Mouse (Mus musculus) midbrain, postnatal 0 days (tissue): ENCODE results near the gene Spocd1. TPM values are rescaled to one million over a fixed set of nuclear protein-coding genes. Genes with fewer than 3 reads are reported as not detected.
"Not testable (repeated sequence)": the region's sequence is repeated elsewhere in the genome, so short reads cannot be mapped to it uniquely, and the experiment has no call there.

ENCODE experiments used
- ATAC-seq: fragments of 200-750 bp; cut with Nextera tagmentation; 2 replicates; pipeline ENCODE4 v1.8.0; 2017; ENCODE audit warnings: moderate number of reproducible peaks, mild to moderate bottlenecking, moderate TSS enrichment, moderate library complexity; ENCODE audit not compliant: low FRiP score
- DNase-seq: peaks from one replicate; pipeline ENCODE4 v3.0.0-alpha.2; 2015; ENCODE audit warnings: low spot score
- H3K27ac ChIP-seq: fragments of 300-500 bp; sonication (generic); 2 replicates; pipeline ENCODE4 v1.5.1; 2014; ENCODE audit warnings: low read depth, mild to moderate bottlenecking, low read length, mixed read lengths
- H3K27me3 ChIP-seq: fragments of 300-500 bp; sonication (generic); 2 replicates; pipeline ENCODE4 v1.6.1; 2014; ENCODE audit warnings: low read length, control low read depth, mixed read lengths; ENCODE audit not compliant: insufficient read depth
- H3K36me3 ChIP-seq: fragments of 300-500 bp; sonication (generic); 2 replicates; pipeline ENCODE4 v1.6.1; 2014; ENCODE audit warnings: low read length, control low read depth, mixed read lengths; ENCODE audit not compliant: insufficient read depth
- H3K4me1 ChIP-seq: fragments of 300-500 bp; sonication (generic); 2 replicates; pipeline ENCODE4 v1.6.1; 2014; ENCODE audit warnings: mild to moderate bottlenecking, control low read depth, antibody characterized with exemption, low read length, mixed read lengths; ENCODE audit not compliant: insufficient read depth
- H3K4me2 ChIP-seq: fragments of 300-500 bp; sonication (generic); 2 replicates; pipeline ENCODE4 v1.6.1; 2014; ENCODE audit warnings: low read depth, mild to moderate bottlenecking, low read length, mixed read lengths; ENCODE audit not compliant: poor library complexity, severe bottlenecking
- H3K4me3 ChIP-seq: fragments of 300-500 bp; sonication (generic); 2 replicates; pipeline ENCODE4 v1.5.1; 2014; ENCODE audit warnings: low read depth, mild to moderate bottlenecking, low read length, moderate library complexity
- H3K9ac ChIP-seq: fragments of 300-500 bp; sonication (generic); replicated peaks from 2 replicates; pipeline ENCODE4 v1.6.1; 2014; ENCODE audit warnings: mild to moderate bottlenecking, low read length, moderate library complexity, mixed read lengths; ENCODE audit not compliant: poor library complexity, severe bottlenecking
- H3K9me3 ChIP-seq: fragments of 300-500 bp; sonication (generic); 2 replicates; pipeline ENCODE4 v1.6.1; 2016; ENCODE audit warnings: low read length, control low read depth
- CTCF ChIP-seq: IDR thresholded peaks from 2 replicates; pipeline ENCODE4 v1.5.1; 2016; ENCODE audit warnings: antibody characterized with exemption, mild to moderate bottlenecking
- WGBS: fragments of 180-500 bp; shearing (Covaris S2); extraction: QIAGEN DNeasy Blood & Tissue Kit; methylation state at CpG from one replicate; pipeline ENCODE4 v1.1.7; 2014; 5-methylcytosine and 5-hydroxymethylcytosine counted together
- polyA plus RNA-seq: library from polyadenylated mRNA; unstranded; fragments of >200 nt; fragmentation: Nextera tagmentation; extraction: Ambion mirVana; gene quantifications from 2 replicates; pipeline ENCODE4 v1.2.1, GENCODE M21; 2015
- total RNA-seq: library from RNA; depleted of rRNA; stranded (reverse); fragments of >200 nt; gene quantifications from 2 replicates; pipeline ENCODE4 v1.2.3, GENCODE M21; 2014

Gene Spocd1
- total and polyA plus RNA-seq, 2 experiments from 2014 or later, result 0.27 TPM; not detected in 1

GRCm38 (mm10) chr4:129889661-129890060, 39.4 kb upstream of the Spocd1 start:
- Histone ChIP-seq H3K4me3 (no peak overlapping the region), H3K4me1 (no peaks in the 10 kb centered on the region), H3K9ac (no peak overlapping the region), H3K36me3 (no peaks in the 10 kb centered on the region), H3K27me3 (no peaks in the 10 kb centered on the region), H3K9me3 (no peaks in the 10 kb centered on the region), H3K4me2 (no peak overlapping the region), H3K27ac (no peak overlapping the region)
- DNase-seq, result no peak
- 79% methylated on average over 10 of the region's 10 CpGs for WGBS
- no peak for TF ChIP-seq CTCF
- no peak for ATAC-seq

GRCm38 (mm10) chr4:129890094-129890493, 39.0 kb upstream of the Spocd1 start:
- no peak for ATAC-seq
- DNase-seq, result no peak
- Histone ChIP-seq H3K4me2 (no peak overlapping the region), H3K36me3 (no peaks in the 10 kb centered on the region), H3K9ac (no peak overlapping the region), H3K27me3 (no peaks in the 10 kb centered on the region), H3K4me3 (no peak overlapping the region), H3K4me1 (no peaks in the 10 kb centered on the region), H3K27ac (no peak overlapping the region), H3K9me3 (no peaks in the 10 kb centered on the region)
- TF ChIP-seq CTCF, result no peak
- WGBS, result 89% methylated on average over 7 of the region's 7 CpGs

- TF ChIP-seq CTCF, result no peak
- no peak overlapping the region for H3K9ac ChIP-seq
- ATAC-seq (no peak), DNase-seq (no peak)
- H3K4me2 ChIP-seq, result no peak overlapping the region
- no peak overlapping the region for H3K27ac ChIP-seq
- no peaks in the 10 kb centered on the region for H3K27me3 ChIP-seq
- H3K4me3 ChIP-seq, result no peak overlapping the region
- H3K36me3 ChIP-seq, result no peaks in the 10 kb centered on the region
- no peaks in the 10 kb centered on the region for H3K4me1 ChIP-seq
- H3K9me3 ChIP-seq, result no peaks in the 10 kb centered on the region
- 94% methylated on average over 3 of the region's 3 CpGs for WGBS
Observed at GRCm38 (mm10) chr4:129894861-129895260, 34.2 kb upstream of the Spocd1 start.

- ATAC-seq, result not testable (repeated sequence)
Observed at GRCm38 (mm10) chr4:129898815-129899214, 30.2 kb upstream of the Spocd1 start.

GRCm38 (mm10) chr4:129902394-129902793, 26.7 kb upstream of the Spocd1 start:
- H3K27me3 ChIP-seq, result no peaks in the 10 kb centered on the region
- TF ChIP-seq CTCF, result no peak
- DNase-seq (no peak), ATAC-seq (no peak)
- H3K9me3 ChIP-seq, result no peaks in the 10 kb centered on the region
- no peak overlapping the region for H3K4me2 ChIP-seq
- H3K4me3 ChIP-seq, result no peak overlapping the region
- no peak overlapping the region for H3K27ac ChIP-seq
- H3K36me3 ChIP-seq, result no peaks in the 10 kb centered on the region
- no peaks in the 10 kb centered on the region for H3K4me1 ChIP-seq
- WGBS, result 91% methylated on average over 4 of the region's 4 CpGs
- no peak overlapping the region for H3K9ac ChIP-seq

More at GRCm38 (mm10) chr4:129898815-129899214, 30.2 kb upstream of the Spocd1 start:
- not testable (repeated sequence) for H3K27ac ChIP-seq, H3K4me2 ChIP-seq, DNase-seq, H3K9ac ChIP-seq, H3K36me3 ChIP-seq, H3K9me3 ChIP-seq, H3K4me1 ChIP-seq, H3K4me3 ChIP-seq, H3K27me3 ChIP-seq
- 95% methylated on average over 18 of the region's 18 CpGs for WGBS

- DNase-seq (no peak), ATAC-seq (no peak)
- Histone ChIP-seq H3K27ac (no peak overlapping the region), H3K9me3 (no peaks in the 10 kb centered on the region), H3K9ac (no peak overlapping the region), H3K27me3 (no peaks in the 10 kb centered on the region), H3K4me3 (no peak overlapping the region), H3K4me2 (no peak overlapping the region), H3K4me1 (no peaks in the 10 kb centered on the region), H3K36me3 (no peaks in the 10 kb centered on the region)
- no peak for TF ChIP-seq CTCF
- 56% methylated on average over 3 of the region's 3 CpGs for WGBS
Observed at GRCm38 (mm10) chr4:129903577-129903976, 25.5 kb upstream of the Spocd1 start.
